Mouse (Mus musculus): ENCODE data around the gene Slc48a1.

DNA sequence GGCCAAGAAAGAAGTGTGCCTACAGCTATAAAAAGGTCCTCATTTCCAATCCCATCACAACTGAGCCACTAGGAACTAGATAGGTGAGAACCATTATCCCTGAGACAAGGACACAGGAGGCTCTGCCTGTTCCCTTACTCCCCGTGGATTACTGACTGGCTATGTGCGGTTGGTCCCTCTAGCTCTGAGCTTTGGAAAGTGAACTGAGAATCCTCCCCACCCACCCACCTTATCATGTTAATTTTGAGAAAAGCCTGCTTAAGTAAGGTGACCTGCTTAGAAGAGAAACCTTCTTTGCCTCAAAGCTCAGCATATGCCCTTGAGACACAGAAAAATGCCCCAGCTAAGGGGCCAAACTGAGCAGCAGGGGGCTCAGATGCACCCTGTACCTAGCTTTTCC, 51.1 kb downstream of the Slc48a1 start:
- TF ChIP-seq CTCF (IDR thresholded peaks at IDR 0.05; ENCODE audit: borderline replicate concordance, insufficient read depth, low read depth, low read length): no peak
- TF ChIP-seq POLR2A (IDR thresholded peaks at IDR 0.05; ENCODE audit: borderline replicate concordance, insufficient read depth, low read length): no peak
